Mouse (Mus musculus): ENCODE measurements around the gene Fgfr2.

DNA sequence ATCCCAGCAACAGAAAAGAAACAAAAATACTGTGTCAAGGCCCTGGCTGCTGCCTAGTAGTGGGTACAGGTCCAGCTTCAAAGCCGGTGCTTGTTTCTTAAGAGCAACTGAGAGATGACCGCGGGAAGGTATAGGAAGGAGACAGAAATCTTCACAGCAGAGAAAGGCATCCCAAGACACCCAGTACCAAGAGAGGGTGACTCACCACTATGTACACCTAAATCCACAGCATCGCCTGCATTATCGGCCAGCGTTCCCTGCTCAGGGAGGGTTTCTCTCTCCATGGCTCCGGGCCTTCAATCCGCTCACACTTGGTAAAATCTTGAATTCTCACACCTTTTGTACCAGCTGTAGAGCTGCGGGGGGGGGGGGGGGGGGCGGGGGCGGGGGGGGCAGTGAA is 2550.3 kb downstream of the Fgfr2 start, which contains the start of gene Nsmce4a:
- no peak for TF ChIP-seq POLR2A (IDR thresholded peaks at IDR 0.05; ENCODE audit: low read depth, low read length)
- no peak for TF ChIP-seq CTCF (conservative IDR thresholded peaks at IDR 0.05; ENCODE audit: insufficient read depth, insufficient read length, low read depth, low read length)

Measured in kidney, adult 2 months (tissue).